Mouse (Mus musculus) liver, postnatal 0 days (tissue): Measurements from ENCODE around the gene Meaf6.

Experiments used
- CTCF ChIP-seq: sonication (generic); IDR thresholded peaks from 2 replicates; pipeline ENCODE4 v1.5.1; 2016; ENCODE audit warnings: antibody characterized with exemption, low read depth
- EP300 ChIP-seq: IDR thresholded peaks from 2 replicates; pipeline ENCODE4 v1.6.1; 2016; ENCODE audit warnings: antibody characterized with exemption, low read depth, mild to moderate bottlenecking

- TF ChIP-seq CTCF (no peak), EP300 (no peak)
Measured at GRCm38 (mm10) chr4:125063829-125064228, 21.1 kb upstream of the Meaf6 start.
